Mouse (Mus musculus): ENCODE data around the gene Tspan9. TPM values are rescaled to one million over a fixed set of nuclear protein-coding genes. Genes with fewer than 3 reads are reported as not detected.

Gene Tspan9
- polyA plus RNA-seq, 1 experiment from 2014 or later: 19.6 TPM

- WGBS (ENCODE audit: insufficient replicate concordance): 75% methylated on average over 13 of the region's 13 CpGs
- DNase-seq (no peak), ATAC-seq (no peak)
- Histone ChIP-seq H3K27ac (ENCODE audit: low read depth) (no peak overlapping the region), H3K4me2 (ENCODE audit: low read depth, low read length) (no peak overlapping the region), H3K9ac (replicated peaks) (no peak overlapping the region), H3K4me3 (ENCODE audit: low read depth, low read length) (no peak overlapping the region), H3K36me3 (replicated peaks; ENCODE audit: insufficient read depth, low read length) (no peaks in the 10 kb centered on the region), H3K4me1 (ENCODE audit: insufficient read depth) (no peaks in the 10 kb centered on the region), H3K27me3 (ENCODE audit: insufficient read depth, low read length) (no peaks in the 10 kb centered on the region), H3K9me3 (ENCODE audit: low read length) (no peaks in the 10 kb centered on the region)
- TF ChIP-seq CTCF (IDR thresholded peaks at IDR 0.05; ENCODE audit: low read depth) (no peak), EP300 (IDR thresholded peaks at IDR 0.05; ENCODE audit: low read depth) (no peak)
Measured at GRCm38 (mm10) chr6:128089770-128090702, 53.4 kb downstream of the Tspan9 start.

- Histone ChIP-seq H3K27me3 (ENCODE audit: insufficient read depth, low read length) (no peaks in the 10 kb centered on the region), H3K36me3 (replicated peaks; ENCODE audit: insufficient read depth, low read length) (no peaks in the 10 kb centered on the region), H3K4me2 (ENCODE audit: low read depth, low read length) (no peak overlapping the region), H3K9me3 (ENCODE audit: low read length) (no peaks in the 10 kb centered on the region), H3K4me3 (ENCODE audit: low read depth, low read length) (no peak overlapping the region), H3K27ac (ENCODE audit: low read depth) (no peak overlapping the region), H3K4me1 (ENCODE audit: insufficient read depth) (no peaks in the 10 kb centered on the region), H3K9ac (replicated peaks) (0 out of 2 replicates have a peak overlapping the region, but pooled peaks have one; percentile 11)
- ATAC-seq (no peak), DNase-seq (no peak)
- TF ChIP-seq EP300 (IDR thresholded peaks at IDR 0.05; ENCODE audit: low read depth) (no peak), CTCF (IDR thresholded peaks at IDR 0.05; ENCODE audit: low read depth) (no peak)
- WGBS (ENCODE audit: insufficient replicate concordance): 78% methylated on average over 8 of the region's 8 CpGs
Measured at GRCm38 (mm10) chr6:128088746-128089523, 54.5 kb downstream of the Tspan9 start.

GRCm38 (mm10) chr6:128085488-128086066 lies 57.8 kb downstream of the Tspan9 start:
- no peaks in the 10 kb centered on the region for H3K4me1 ChIP-seq (ENCODE audit: insufficient read depth)
- H3K4me3 ChIP-seq (ENCODE audit: low read depth, low read length): no peak overlapping the region
- H3K27ac ChIP-seq (ENCODE audit: low read depth): no peak overlapping the region
- TF ChIP-seq EP300 (IDR thresholded peaks at IDR 0.05; ENCODE audit: low read depth): no peak
- no peak for TF ChIP-seq CTCF (IDR thresholded peaks at IDR 0.05; ENCODE audit: low read depth)
- no peak overlapping the region for H3K9ac ChIP-seq (replicated peaks)
- ATAC-seq: no peak
- WGBS (ENCODE audit: insufficient replicate concordance): 66% methylated on average over 9 of the region's 9 CpGs
- no peaks in the 10 kb centered on the region for H3K36me3 ChIP-seq (replicated peaks; ENCODE audit: insufficient read depth, low read length)
- no peaks in the 10 kb centered on the region for H3K27me3 ChIP-seq (ENCODE audit: insufficient read depth, low read length)
- no peak for DNase-seq
- H3K9me3 ChIP-seq (ENCODE audit: low read length): no peaks in the 10 kb centered on the region
- no peak overlapping the region for H3K4me2 ChIP-seq (ENCODE audit: low read depth, low read length)

GRCm38 (mm10) chr6:128083305-128083704 lies 60.1 kb downstream of the Tspan9 start:
- H3K36me3 ChIP-seq (replicated peaks; ENCODE audit: insufficient read depth, low read length): no peaks in the 10 kb centered on the region
- no peaks in the 10 kb centered on the region for H3K4me1 ChIP-seq (ENCODE audit: insufficient read depth)
- no peak overlapping the region for H3K9ac ChIP-seq (replicated peaks)
- ATAC-seq (no peak), DNase-seq (no peak)
- 78% methylated on average over 11 of the region's 11 CpGs for WGBS (ENCODE audit: insufficient replicate concordance)
- no peak overlapping the region for H3K27ac ChIP-seq (ENCODE audit: low read depth)
- H3K9me3 ChIP-seq (ENCODE audit: low read length): no peaks in the 10 kb centered on the region
- TF ChIP-seq CTCF (IDR thresholded peaks at IDR 0.05; ENCODE audit: low read depth) (no peak), EP300 (IDR thresholded peaks at IDR 0.05; ENCODE audit: low read depth) (no peak)
- H3K4me3 ChIP-seq (ENCODE audit: low read depth, low read length): no peak overlapping the region
- no peak overlapping the region for H3K4me2 ChIP-seq (ENCODE audit: low read depth, low read length)
- no peaks in the 10 kb centered on the region for H3K27me3 ChIP-seq (ENCODE audit: insufficient read depth, low read length)

GRCm38 (mm10) chr6:128081781-128082180 lies 61.6 kb downstream of the Tspan9 start:
- Histone ChIP-seq H3K27ac (ENCODE audit: low read depth) (no peak overlapping the region), H3K4me1 (ENCODE audit: insufficient read depth) (no peaks in the 10 kb centered on the region), H3K9me3 (ENCODE audit: low read length) (no peaks in the 10 kb centered on the region), H3K4me3 (ENCODE audit: low read depth, low read length) (no peak overlapping the region), H3K4me2 (ENCODE audit: low read depth, low read length) (no peak overlapping the region), H3K36me3 (replicated peaks; ENCODE audit: insufficient read depth, low read length) (no peaks in the 10 kb centered on the region), H3K9ac (replicated peaks) (no peak overlapping the region), H3K27me3 (ENCODE audit: insufficient read depth, low read length) (no peaks in the 10 kb centered on the region)
- ATAC-seq: no peak
- WGBS (ENCODE audit: insufficient replicate concordance): 80% methylated on average over 5 of the region's 5 CpGs
- DNase-seq: no peak
- no peak for TF ChIP-seq CTCF (IDR thresholded peaks at IDR 0.05; ENCODE audit: low read depth)
- TF ChIP-seq EP300 (IDR thresholded peaks at IDR 0.05; ENCODE audit: low read depth): no peak

GRCm38 (mm10) chr6:128081293-128081692 lies 62.1 kb downstream of the Tspan9 start:
- no peak for ATAC-seq
- H3K9ac ChIP-seq (replicated peaks): no peak overlapping the region

More at GRCm38 (mm10) chr6:128081293-128081692, 62.1 kb downstream of the Tspan9 start:
- no peak for TF ChIP-seq CTCF (IDR thresholded peaks at IDR 0.05; ENCODE audit: low read depth)
- no peak for TF ChIP-seq EP300 (IDR thresholded peaks at IDR 0.05; ENCODE audit: low read depth)
- no peaks in the 10 kb centered on the region for H3K36me3 ChIP-seq (replicated peaks; ENCODE audit: insufficient read depth, low read length)
- 86% methylated on average over 8 of the region's 8 CpGs for WGBS (ENCODE audit: insufficient replicate concordance)
- H3K4me3 ChIP-seq (ENCODE audit: low read depth, low read length): no peak overlapping the region
- H3K27me3 ChIP-seq (ENCODE audit: insufficient read depth, low read length): no peaks in the 10 kb centered on the region
- no peak for DNase-seq
- H3K4me2 ChIP-seq (ENCODE audit: low read depth, low read length): no peak overlapping the region
- no peak overlapping the region for H3K27ac ChIP-seq (ENCODE audit: low read depth)
- no peaks in the 10 kb centered on the region for H3K9me3 ChIP-seq (ENCODE audit: low read length)
- H3K4me1 ChIP-seq (ENCODE audit: insufficient read depth): no peaks in the 10 kb centered on the region

Data from liver, postnatal 0 days (tissue).